Mouse (Mus musculus): ENCODE results near the gene Cfap97d2.

The Cfap97d2 gene

DNA sequence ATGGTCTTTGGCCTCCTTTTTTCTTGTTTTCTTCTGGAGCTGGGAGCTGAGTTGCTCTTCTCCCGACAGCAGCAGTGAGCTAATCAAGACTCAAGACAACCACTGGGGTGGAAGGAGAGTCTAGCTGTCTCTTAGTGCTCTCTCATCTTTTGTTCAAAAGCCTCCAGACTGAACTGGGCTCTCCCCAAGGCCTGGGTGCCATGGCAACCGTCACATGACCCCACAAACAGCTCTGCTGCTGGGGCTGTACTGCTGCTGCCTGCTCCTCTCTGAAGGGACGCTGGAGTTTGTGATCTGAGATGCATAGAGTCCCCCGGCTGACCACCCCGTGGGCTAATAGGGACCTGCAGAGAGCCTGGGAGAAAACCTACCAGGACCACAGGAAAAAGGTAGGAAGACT is at the start of gene Cfap97d2:
Cfap97d2 (plus strand) TSS at position 222 of the 400 bp plus-strand sequence.
- DNase-seq (ENCODE audit: low read depth) = peak; percentile 89

DNA sequence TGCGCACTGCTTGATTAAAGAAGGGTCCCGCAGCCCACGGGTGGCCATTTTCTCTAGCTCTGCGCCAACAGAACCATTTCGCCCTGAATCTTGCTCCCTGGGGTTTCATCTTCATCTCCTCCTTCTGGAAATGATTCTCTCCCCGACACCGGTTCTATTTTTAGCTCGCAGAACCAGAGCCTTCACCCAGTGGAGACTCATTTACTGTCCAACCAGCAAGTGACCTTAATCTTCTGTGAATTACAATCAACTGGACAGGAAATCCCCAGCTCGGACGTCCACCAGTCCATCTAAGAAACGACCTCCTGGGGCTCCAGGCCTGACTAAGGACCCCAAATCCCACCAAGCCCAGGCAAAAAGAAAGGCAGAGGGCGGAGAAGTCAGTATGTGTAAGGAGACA is 48.2 kb upstream of the Cfap97d2 start:
- no peak for DNase-seq (ENCODE audit: low read depth)

DNA sequence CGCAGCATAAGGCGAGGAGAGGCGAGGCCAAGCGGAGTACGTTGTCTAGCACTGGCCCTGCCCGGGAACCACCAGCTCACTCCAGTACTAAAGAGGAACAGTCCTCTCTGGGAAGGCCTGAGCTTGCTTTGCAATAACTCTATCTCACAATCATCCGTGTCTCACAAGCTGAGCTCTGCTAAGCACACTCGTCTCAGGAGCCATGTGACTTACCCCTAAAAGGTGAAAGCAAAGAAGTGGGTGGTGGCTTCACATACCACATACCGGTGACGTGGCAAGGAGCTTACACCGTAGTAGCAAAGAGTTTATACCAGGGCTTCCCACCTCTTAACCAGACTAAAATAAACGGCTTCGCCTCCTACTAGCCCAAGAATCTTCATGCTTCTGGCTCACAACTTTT is 45.4 kb upstream of the Cfap97d2 start:
- DNase-seq (ENCODE audit: low read depth) = peak; percentile 71

DNA sequence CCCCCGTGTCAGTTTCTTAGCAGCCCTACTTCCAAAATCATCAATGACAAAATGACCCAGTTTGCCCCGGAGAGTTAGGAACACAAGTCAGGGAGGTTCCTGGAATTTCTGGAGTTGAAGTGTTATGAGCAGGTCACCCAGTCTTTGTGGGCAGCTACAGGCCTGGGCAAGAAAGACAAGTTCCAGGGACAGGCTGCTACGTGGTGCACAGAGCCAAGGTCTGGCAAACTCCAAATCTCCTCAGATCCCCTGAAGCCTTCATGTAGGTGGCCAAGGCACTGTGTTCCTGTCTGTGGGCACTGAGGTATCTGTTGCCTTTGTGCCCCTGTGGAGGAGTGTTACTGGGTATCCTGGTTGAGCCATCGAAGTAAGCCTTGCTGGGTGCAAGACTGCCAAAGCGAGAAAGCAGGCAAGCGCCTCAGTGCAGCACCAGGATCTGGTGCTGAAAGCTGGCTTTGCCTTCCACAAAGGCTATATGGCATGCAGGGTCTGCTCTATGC is 40.9 kb upstream of the Cfap97d2 start:
- no peak for DNase-seq (ENCODE audit: low read depth)

DNA sequence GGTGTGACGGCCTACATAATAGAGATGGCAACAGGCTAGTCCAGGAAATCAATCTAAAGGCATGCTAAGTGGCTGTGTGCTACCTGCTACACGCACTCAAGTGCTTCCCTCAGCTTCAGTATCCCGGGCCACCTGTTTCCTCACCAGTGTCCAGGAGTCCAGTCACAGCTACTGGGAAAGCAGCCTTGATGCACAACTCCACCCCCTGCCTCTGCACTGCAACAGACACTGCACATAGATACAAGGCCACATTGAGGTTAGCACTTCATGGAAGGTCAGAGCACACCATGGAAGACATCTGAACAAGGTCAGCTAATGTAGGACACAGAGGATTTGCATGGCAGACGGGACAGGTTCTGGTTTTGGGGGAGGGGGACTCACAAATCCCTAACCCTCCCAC is 40.2 kb upstream of the Cfap97d2 start:
- no peak for DNase-seq (ENCODE audit: low read depth)

DNA sequence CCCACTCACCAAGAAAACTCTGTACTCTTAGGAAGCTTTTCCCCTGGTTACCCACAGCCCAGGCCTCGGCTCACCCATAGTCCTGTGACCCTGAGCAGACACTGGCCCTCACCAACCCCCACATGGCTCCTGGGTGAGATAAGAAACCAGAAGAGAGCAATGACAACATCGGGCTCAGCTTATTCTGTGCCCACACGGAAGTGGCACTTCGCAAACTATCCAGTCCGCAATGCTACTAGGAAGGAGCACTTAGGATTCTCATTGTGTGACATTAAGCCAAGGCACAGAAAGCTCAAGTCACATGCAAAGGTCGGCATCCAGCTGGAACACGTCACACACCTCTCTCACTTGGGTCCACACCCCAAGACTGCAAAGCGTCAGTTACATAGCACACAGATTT is 39.7 kb upstream of the Cfap97d2 start:
- DNase-seq (ENCODE audit: low read depth) = no peak

DNA sequence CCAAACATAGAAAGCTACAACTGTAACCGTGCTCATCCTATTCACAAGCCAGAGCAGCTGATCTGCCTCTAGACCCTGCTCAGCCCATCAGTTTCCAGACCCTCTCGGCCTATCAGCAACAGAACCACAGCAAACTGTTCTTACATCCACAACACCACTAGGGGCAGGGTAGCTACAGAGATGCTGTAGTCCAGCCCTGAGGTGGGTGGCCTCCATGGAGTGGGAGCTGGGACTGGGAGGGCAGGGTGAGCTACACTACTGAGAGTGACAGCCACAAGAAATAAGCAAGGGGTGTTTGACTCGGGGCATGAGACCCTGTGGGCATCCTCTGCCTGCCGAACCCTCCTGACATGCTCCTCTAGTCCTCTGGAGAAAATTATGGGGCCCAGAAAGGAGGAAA is 37.8 kb upstream of the Cfap97d2 start:
- DNase-seq (ENCODE audit: low read depth) = no peak

DNA sequence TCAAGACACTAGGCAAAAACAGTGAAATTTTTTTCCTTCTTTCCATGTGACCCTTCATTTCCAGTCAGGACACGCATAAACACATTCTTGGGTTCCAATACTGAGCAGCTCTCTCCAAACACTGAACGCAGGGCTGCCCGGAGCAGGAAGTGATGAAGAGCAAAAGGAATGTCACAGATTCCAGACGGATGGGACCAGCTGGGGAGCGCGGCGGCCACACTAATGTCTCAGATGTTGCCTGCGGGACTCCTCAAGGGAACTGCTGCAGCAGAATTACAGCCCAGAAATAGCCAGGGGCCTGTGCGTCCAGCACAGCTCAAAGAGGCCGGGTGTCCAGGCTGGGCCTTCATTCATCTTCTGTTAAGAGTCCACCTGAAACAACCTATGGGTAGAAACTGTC is 37.3 kb upstream of the Cfap97d2 start:
- no peak for DNase-seq (ENCODE audit: low read depth)

DNA sequence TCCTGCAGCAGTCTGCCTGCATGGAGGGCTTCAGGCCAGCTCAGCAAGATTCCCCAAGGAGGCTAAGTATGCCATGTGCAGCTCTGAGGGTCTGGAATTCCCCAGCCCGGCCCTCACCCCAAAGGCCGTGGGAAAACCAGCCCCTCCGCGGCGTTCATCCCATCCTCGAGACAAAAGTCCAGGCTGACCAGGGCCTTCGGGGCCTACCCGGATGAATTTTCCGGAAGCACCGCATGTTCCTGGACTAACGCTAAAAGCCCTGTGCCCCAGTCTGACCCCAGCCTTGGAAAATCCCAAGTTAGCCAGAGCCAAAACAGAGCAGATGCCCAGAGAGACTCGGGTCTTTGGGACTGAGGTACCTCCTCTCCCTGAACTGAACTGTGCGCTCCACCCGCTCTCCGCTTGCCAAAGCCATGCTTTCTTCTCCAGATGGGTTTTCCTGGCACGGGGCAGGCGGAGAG is 35.6 kb upstream of the Cfap97d2 start:
- DNase-seq (ENCODE audit: low read depth) = no peak

DNA sequence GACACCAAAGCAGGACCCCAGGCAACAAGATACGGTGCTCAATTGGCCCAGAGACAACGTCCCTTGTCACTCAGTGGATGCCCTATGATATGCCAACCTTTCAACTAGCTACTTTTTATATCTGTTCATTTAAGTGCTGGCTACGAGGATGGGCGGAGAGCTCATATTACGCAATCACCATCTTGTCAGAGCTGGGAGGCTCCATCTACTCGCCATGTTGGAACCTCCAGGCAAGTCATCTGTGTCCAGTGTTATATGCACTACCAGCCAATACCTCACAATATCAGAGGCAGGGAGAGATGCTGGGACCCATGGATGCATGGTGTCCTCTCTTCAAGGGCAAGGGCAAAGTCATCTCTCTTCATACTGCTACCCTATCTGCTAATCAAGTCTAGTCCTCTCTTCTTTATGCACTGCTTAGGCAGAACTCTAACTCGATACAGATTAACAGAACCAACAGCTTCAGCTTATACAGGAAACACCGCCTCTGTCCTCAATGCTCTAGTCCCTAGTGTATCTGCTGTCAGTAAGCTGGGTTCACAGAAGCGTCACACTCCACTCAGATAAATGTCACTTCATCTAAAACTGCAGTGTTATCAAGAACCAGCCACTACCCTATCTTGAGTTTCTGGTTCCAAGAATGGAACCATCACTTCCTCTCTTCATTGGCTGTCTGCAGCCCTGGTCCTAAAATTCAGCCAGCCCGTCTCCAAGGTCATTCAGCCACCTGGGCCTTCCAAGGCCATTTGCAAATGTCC is 34.3 kb upstream of the Cfap97d2 start:
- no peak for DNase-seq (ENCODE audit: low read depth)

DNA sequence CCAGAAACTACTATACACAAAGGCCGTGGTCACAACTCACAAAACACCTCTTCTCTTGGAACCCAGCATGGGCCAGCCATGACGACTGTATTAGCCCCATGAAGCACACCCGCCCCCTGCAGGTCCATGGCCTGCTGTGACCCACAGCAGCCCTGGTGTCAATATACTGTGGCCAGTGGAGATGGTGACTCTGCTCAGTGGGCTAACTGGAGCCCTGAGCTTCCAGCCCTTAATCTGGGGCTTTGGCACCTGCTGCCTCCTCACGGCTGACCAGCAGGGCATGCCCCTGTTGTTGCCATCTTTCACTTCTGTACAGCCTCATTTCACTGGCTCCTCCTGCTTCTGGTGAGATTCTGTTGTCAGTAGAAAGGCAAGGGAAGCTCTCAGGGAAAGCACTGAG is 32.5 kb upstream of the Cfap97d2 start:
- DNase-seq (ENCODE audit: low read depth) = no peak

DNA sequence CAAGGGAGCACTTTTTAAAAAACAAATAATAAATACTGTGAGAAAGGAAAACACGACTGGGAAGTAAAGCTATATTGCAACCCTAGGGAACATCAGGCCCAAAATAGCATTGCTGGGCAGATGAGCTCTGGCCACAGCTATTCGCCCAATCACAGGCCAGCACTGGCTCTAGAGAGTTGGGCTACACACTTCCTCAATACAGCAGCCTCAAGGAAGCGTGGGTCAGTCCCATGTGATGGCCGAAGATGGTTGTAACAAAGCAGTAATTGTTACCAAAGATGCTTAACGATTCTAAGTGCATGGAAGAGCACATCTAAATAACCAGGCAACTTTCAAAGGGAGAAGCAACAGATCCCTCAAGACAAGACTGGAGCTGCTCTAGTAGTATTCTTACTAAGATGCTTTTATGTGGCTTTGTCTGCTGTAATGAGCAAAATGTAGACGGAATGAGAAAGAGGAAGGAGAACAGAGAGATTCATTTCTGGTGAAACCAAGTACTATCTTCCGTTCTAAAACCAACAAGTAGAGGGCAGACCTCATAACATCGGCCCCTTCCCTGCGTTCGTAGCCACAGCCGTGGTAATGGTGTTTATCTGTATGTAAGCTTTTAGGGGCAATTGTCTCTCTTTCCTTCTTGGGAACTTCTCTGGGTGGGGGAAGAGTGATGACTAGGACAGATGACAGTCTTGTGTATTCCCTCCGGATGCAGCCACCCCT is 31.2 kb upstream of the Cfap97d2 start:
- DNase-seq (ENCODE audit: low read depth) = peak; percentile 84

DNA sequence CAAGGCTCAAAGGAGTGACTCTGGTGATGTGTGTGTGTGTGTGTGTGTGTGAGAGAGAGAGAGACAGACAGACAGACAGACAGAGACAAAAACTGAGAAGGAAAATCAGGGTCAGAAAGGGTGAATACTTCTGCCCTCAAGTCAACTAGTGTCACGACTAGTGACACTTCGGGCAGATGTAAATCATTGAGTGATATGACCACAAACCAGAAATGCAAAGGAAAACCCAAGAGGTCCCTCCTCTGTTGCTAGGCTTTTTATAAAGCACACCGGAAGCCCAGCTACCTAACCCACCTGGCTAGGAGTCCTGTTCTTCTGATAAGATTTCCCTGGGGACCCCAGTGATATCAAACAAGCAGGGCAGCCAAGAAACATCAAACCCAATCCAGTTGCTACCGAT is 30.6 kb upstream of the Cfap97d2 start:
- DNase-seq (ENCODE audit: low read depth) = peak; percentile 70

DNA sequence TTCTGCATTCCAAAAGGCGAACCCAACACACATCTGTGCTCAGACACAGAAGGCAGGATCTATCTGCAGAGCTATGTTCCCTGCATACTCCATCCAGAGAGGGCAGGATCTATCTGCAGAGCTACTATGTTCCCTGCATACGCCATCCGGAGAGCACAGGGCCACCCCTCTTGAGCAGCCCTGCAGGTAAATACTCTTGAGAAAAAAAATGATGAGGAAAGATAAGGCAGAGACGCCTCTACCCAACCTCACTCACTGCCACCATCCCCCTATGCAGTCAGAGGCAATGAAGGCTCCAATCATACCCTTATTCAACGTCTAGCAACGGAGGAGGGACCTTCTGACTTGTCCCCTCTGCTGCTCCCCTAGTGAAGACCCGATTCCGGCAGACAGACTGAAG is 30.2 kb upstream of the Cfap97d2 start:
- DNase-seq (ENCODE audit: low read depth) = peak; percentile 56

DNA sequence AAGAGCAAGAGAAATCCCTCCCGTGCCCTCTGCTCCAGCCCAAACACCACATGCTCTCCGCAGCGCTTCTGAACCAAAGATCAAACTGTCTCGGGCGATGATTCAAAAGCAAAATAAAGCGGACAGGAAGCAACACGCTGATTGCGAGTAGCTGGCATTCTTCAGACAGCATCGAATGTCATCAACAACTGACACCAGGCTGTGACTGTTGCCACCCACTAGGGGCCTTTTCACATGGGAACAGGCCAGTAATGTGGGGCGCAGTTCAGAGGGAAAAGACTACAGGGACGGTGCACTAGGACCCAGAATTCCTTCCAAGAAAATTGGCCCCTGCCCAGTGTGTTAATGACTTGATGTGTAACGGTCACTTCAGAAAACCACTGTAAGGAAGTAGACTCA is 29.4 kb upstream of the Cfap97d2 start:
- peak; percentile 81 for DNase-seq (ENCODE audit: low read depth)

DNA sequence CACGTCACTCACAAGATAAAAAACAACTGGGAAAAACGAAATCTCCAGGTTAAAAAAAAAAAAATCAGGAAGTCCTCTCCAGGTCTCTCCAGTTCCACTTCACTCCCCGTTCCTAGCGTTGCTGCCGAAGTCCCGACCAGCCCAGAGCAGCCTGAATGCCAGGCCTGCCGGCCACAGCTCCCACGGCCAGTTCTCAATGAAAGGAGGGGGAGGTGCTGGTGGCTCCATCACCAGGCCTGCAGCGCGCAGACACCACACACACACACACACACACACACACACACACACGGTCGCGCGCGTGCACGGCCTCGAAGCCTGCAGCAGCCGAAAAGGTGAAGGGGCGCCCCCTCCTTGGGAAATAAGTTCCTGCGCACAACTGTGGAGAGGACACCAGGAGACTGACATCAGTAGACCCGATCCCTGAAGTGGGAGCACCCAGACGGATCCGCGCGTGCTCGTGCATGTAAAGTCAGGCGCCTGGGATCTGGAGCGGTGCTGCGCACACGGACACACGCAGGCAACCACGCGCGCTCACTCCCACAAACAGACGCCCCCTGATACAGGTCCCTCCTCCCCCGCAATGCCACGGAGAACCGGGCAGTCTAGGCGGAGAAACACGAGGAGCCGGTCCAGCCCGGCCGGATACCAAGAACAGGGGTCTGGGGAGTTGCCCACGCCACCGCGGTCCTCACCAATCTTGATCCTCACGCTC is 28.8 kb upstream of the Cfap97d2 start:
- peak; percentile 87 for DNase-seq (ENCODE audit: low read depth)

DNA sequence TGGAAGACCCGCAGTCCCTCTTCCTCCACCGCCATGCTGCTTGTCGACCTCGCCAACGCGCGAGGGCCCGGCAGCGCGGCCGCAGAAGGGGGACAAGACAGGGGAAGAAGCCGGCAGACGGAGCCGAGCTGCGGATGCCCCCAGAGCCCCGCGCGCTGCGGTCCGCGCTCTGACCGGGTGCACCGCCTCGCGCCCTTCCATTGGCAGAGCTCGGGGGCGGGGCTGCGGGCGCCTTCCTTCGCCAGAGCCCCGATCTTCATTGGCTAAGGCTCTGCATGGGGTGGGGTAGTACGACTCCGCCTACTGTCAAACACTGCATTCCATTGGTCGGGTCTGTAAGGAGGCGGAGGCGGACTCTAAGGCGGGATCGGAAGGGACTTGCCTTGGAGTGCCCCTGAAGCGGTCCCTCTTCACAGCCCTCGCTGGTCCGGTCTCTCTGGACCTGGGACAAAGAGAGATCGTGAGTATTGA is 28.2 kb upstream of the Cfap97d2 start, which contains the start of gene Rasa3:
Rasa3 (minus strand) TSS at position 191 of the 471 bp plus-strand sequence.
- DNase-seq (ENCODE audit: low read depth) = peak; percentile 95

DNA sequence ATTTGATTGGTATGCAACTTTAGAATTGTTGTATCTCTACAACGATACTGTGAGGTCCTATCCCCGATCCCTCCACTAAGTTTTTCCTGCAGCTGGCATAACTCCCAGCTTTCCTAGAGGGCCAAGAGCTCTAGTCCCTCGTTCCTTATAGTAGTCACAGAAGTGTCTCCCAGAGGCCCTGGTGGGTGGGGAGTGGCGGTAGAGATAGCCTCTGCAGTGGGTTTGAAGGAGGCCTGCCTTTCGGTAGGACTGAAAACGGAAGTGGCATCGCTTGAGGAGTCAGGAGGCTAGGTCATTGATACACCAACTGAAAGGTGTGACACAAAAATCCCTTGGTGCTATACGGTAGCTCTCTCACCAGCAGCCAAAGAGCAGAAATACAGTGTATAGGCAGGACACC is 27.5 kb upstream of the Cfap97d2 start:
- peak; percentile 58 for DNase-seq (ENCODE audit: low read depth)

DNA sequence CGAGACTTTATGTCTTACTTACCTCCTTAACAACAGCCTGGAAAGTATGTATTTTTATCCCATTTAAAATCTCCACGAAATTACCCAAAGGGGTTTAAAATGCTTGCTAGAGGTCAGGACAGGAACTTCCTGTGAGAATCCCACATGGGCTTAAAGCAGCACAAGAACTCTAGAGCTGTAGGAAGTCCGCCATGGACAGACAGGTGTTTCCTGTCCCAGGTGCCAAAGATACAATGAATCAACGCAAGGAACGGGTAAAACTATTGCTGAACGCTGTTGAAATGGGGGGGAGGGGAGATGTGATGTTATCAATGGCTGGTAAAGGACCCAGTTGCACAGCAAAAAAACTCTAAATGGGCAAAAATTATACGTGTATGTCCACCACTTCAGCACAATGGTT is 21.6 kb upstream of the Cfap97d2 start:
- DNase-seq (ENCODE audit: low read depth) = no peak

DNA sequence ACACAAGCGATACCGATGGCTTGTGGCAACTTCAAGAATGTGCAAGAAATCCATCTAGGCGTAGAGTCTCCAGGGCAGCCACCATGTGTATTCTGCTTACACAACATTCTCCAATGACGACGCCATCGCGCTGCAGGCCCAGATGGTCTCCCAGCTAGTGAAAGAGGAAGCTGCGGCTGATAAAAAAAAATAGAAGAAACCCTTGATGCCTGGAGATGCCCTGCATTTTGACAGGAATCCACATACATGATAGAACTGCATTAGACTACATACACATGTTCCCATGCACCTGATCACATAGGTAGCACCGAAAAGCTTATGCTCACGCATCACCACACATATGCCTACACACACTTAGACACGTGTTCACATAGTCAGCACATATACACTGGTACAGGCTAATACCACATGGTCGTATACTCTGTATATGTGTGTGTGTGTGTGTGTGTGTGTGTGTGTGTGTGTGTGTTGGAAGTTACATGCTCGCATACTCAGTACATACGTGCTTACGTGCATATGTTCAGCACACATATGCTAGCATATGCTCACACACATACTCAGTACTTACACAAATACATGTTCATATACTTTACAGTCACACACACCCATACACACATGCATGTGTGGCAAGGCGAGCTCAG is 19.9 kb upstream of the Cfap97d2 start:
- peak; percentile 79 for DNase-seq (ENCODE audit: low read depth)

DNA sequence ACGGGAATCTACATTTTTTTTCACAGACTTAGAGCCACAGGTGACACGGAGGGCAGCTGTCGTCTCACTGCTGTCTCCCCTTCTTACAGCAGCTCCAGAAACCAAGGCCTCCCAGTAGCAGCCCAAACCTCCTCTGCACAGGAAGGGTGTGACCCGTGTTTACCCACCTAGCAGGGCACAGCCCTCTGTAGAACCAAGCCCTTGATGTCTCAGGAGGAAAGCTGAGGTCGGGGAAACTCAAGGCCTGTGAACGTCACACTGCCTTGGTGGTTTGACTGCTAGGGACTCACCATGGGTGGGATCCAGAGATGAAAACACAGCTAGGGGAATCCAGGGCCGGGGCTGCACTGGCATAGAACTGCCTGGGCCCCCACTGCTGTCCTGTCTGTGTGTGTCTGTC is 19.3 kb upstream of the Cfap97d2 start:
- peak; percentile 94 for DNase-seq (ENCODE audit: low read depth)
